Mouse (Mus musculus): ENCODE measurements around the gene Vmn1r188.

- TF ChIP-seq MAFK (IDR thresholded peaks at IDR 0.05; ENCODE audit: insufficient read depth, low read depth, low read length) (no peak), HCFC1 (IDR thresholded peaks at IDR 0.05; ENCODE audit: borderline replicate concordance, insufficient read depth, low read length) (no peak), CHD2 (IDR thresholded peaks at IDR 0.05; ENCODE audit: low read depth, low read length) (no peak), ZNF384 (IDR thresholded peaks at IDR 0.05; ENCODE audit: low read depth, low read length) (no peak), ZC3H11A (IDR thresholded peaks at IDR 0.05; ENCODE audit: borderline replicate concordance, low read depth, low read length) (no peak)
Observed at GRCm38 (mm10) chr13:22036149-22036956, 47.9 kb upstream of the Vmn1r188 start.

All from ES-E14 (cell line).